Comparison of ENCODE assay signal across 27 mouse cellular contexts in the genomic region with DNA sequence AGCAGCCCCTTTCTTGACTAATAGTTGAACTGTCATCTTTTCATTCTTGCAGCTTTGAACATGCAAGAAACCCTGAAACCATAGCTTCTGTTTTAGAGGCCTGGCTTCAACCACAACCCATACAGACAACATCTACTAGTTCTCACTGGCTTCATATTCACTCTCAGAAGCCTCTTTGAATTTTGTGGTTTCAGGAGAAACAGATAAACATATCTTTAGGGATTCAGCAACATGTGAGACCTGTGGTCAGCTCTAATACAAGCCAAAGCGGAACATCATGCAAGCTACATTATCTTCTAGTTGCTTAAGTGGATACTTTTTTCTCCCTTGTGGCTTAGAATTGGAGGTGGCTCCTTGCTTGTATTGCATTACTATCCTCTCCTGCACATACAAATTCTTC.
"Had no signal": no experiment of that assay in that cellular context is flagged by ENCODE, and none has a peak within 500 bp of the region (broad histone marks: within the 10 kb centered on the region; RNA-seq: fewer than 3 reads in every experiment).

No protein-coding gene starts in this region.

- H3K4me3 ChIP-seq: embryonic facial prominence, embryonic 12.5 days; embryonic facial prominence, embryonic 13.5 days; embryonic facial prominence, embryonic 15.5 days; erythroblast, embryonic 14.5 days; forebrain, embryonic 10.5 days; forebrain, embryonic 12.5 days; forebrain, embryonic 13.5 days; forebrain, embryonic 15.5 days; gastrocnemius, adult 2 months; heart, adult 2 months; heart, embryonic 10.5 days had no signal

- H3K4me1 ChIP-seq: embryonic facial prominence, embryonic 12.5 days; embryonic facial prominence, embryonic 13.5 days; embryonic facial prominence, embryonic 15.5 days; forebrain, embryonic 10.5 days; forebrain, embryonic 12.5 days; forebrain, embryonic 13.5 days; forebrain, embryonic 15.5 days; heart, embryonic 10.5 days had no signal

- ATAC-seq: forebrain, embryonic 13.5 days; forebrain, embryonic 14.5 days; forebrain, embryonic 15.5 days; forebrain, embryonic 16.5 days; forebrain, postnatal 0 days had no signal

- DNase-seq: cerebellum, adult 9-10 months; cerebellum, adult 9-11 months; cerebellum, postnatal 10 days; cerebellum, postnatal 14 days; cerebellum, postnatal 25 days; cerebellum, postnatal 36 days; embryo, embryonic 11 days; forebrain, postnatal 0 days; gastrocnemius, adult 2 months; gastrocnemius, postnatal 10 days; gastrocnemius, postnatal 14 days; gastrocnemius, postnatal 25 days; gastrocnemius, postnatal 36 days; heart, adult 11 months; heart, adult 18-20 months; heart, adult 2 months had no signal

- H3K4me2 ChIP-seq: embryonic facial prominence, embryonic 12.5 days; embryonic facial prominence, embryonic 13.5 days; embryonic facial prominence, embryonic 15.5 days; forebrain, embryonic 12.5 days; forebrain, embryonic 13.5 days; forebrain, embryonic 15.5 days had no signal

- H3K9me3 ChIP-seq: embryonic facial prominence, embryonic 12.5 days; embryonic facial prominence, embryonic 13.5 days; embryonic facial prominence, embryonic 15.5 days; forebrain, embryonic 10.5 days; forebrain, embryonic 12.5 days; forebrain, embryonic 13.5 days; forebrain, embryonic 15.5 days; heart, embryonic 10.5 days had no signal

- H3K27me3 ChIP-seq: embryonic facial prominence, embryonic 12.5 days; embryonic facial prominence, embryonic 13.5 days; embryonic facial prominence, embryonic 15.5 days; forebrain, embryonic 12.5 days; forebrain, embryonic 13.5 days; forebrain, embryonic 15.5 days had no signal

- H3K36me3 ChIP-seq: embryonic facial prominence, embryonic 12.5 days; embryonic facial prominence, embryonic 13.5 days; embryonic facial prominence, embryonic 15.5 days; forebrain, embryonic 10.5 days; forebrain, embryonic 12.5 days; forebrain, embryonic 15.5 days; heart, embryonic 10.5 days had no signal

- H3K27ac ChIP-seq: embryonic facial prominence, embryonic 12.5 days; embryonic facial prominence, embryonic 13.5 days; embryonic facial prominence, embryonic 15.5 days; forebrain, embryonic 10.5 days; forebrain, embryonic 12.5 days; forebrain, embryonic 13.5 days; forebrain, embryonic 15.5 days; gastrocnemius, adult 2 months; heart, adult 2 months; heart, embryonic 10.5 days had no signal

- H3K9ac ChIP-seq: embryonic facial prominence, embryonic 12.5 days; embryonic facial prominence, embryonic 13.5 days; embryonic facial prominence, embryonic 15.5 days; forebrain, embryonic 12.5 days; forebrain, embryonic 13.5 days; forebrain, embryonic 15.5 days; forebrain, postnatal 0 days had no signal
